Mouse (Mus musculus): ENCODE measurements around the gene Slc40a1. TPM values are rescaled to one million over a fixed set of nuclear protein-coding genes. Genes with fewer than 3 reads are reported as not detected.
A peak's percentile ranks its signal among the peaks of the same experiment; 100 is the strongest.

Gene Slc40a1
- polyA plus RNA-seq, 1 experiment from 2014 or later: 18.0 TPM

DNA sequence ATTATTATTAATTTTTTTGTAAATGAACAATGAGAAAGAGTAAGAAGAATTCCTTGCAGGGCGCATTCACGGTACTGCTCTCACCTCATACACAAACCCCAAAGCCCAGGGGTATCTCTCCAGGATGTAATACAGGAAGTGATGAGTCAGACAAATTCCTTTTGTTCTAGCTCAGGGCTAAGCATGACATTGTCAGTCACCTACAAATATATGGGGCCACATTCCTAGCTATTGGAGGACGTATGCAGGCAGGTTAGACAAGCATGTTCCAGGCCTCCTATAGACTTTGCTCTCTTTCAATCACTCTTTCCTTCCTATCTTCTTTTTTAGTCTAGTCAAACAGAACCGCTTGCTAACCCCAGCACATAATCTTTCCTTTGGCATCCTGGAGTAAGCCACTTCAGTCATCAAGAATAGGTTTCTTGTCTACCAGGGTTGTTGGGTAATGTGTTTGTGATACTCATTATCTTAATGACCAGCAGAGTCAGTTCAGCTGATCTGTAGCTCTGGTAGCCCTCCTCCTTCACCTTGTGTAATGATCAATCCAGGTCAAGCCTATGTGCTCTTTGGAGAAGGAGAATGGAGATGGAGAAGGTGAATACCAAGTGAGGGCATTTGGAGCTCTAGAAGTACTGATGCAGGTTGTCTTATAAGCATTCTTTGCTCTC is 9.1 kb downstream of the Slc40a1 start:
- Histone ChIP-seq H3K4me3 (no peak overlapping the region), H3K9me3 (replicated peaks) (no peaks in the 10 kb centered on the region), H3K9ac (no peak overlapping the region), H3K4me2 (no peak overlapping the region), H3K36me3 (no peaks in the 10 kb centered on the region), H3K4me1 (replicated peaks) (0 out of 2 replicates have a peak, but pooled peaks cover 3% of the 10 kb centered on the region), H3K27ac (no peak overlapping the region), H3K27me3 (no peaks in the 10 kb centered on the region)
- WGBS: 65% methylated on average over 4 of the region's 4 CpGs
- no peak for ATAC-seq (replicated peaks; ENCODE audit: insufficient number of reproducible peaks, insufficient read depth, low FRiP score, low read depth)

GRCm38 (mm10) chr1:45916174-45916573 is 10.1 kb downstream of the Slc40a1 start:
- Histone ChIP-seq H3K36me3 (no peaks in the 10 kb centered on the region), H3K27ac (no peak overlapping the region), H3K9ac (no peak overlapping the region), H3K4me2 (no peak overlapping the region), H3K4me3 (no peak overlapping the region), H3K27me3 (no peaks in the 10 kb centered on the region), H3K4me1 (replicated peaks) (0 out of 2 replicates have a peak, but pooled peaks cover 3% of the 10 kb centered on the region), H3K9me3 (replicated peaks) (no peaks in the 10 kb centered on the region)
- WGBS: 53% methylated on average over 3 of the region's 3 CpGs
- no peak for ATAC-seq (replicated peaks; ENCODE audit: insufficient number of reproducible peaks, insufficient read depth, low FRiP score, low read depth)

DNA sequence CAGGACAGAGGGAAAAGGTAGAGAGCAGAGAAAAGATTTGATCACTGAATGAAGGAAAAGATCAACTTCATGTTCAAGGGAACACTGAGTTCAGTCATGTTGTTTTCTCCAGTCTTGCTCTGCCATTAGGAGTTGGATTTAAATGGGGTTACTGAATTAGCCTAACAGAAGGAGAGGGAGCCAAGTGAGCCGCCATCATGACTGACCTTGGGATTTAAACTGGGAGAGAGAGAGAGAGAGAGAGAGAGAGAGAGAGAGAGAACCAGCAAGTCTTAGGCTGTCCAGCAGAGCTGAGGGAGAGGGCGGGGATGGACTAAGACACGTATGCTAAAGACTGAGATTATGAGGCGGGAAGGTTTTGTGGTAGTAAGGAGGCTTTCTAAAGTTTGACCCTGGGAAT is 12.1 kb downstream of the Slc40a1 start:
- ATAC-seq (replicated peaks; ENCODE audit: insufficient number of reproducible peaks, insufficient read depth, low FRiP score, low read depth): no peak
- no peak overlapping the region for H3K4me2 ChIP-seq
- WGBS: 92% methylated on average over 4 of the region's 4 CpGs
- H3K9me3 ChIP-seq (replicated peaks): no peaks in the 10 kb centered on the region
- no peaks in the 10 kb centered on the region for H3K27me3 ChIP-seq
- no peaks in the 10 kb centered on the region for H3K36me3 ChIP-seq
- H3K9ac ChIP-seq: no peak overlapping the region
- H3K27ac ChIP-seq: no peak overlapping the region
- 0 out of 2 replicates have a peak, but pooled peaks cover 3% of the 10 kb centered on the region for H3K4me1 ChIP-seq (replicated peaks)
- no peak overlapping the region for H3K4me3 ChIP-seq

- no peaks in the 10 kb centered on the region for H3K36me3 ChIP-seq
- no peaks in the 10 kb centered on the region for H3K9me3 ChIP-seq (replicated peaks)
- WGBS: 13% methylated on average over 5 of the region's 5 CpGs
- H3K4me3 ChIP-seq: no peak overlapping the region
- H3K4me1 ChIP-seq (replicated peaks): peaks cover 14% of the 10 kb centered on the region
- peak overlapping the region; percentile 77 for H3K27ac ChIP-seq
- no peak overlapping the region for H3K9ac ChIP-seq
- no peaks in the 10 kb centered on the region for H3K27me3 ChIP-seq
- H3K4me2 ChIP-seq: no peak overlapping the region
- ATAC-seq (replicated peaks; ENCODE audit: insufficient number of reproducible peaks, insufficient read depth, low FRiP score, low read depth): peak; percentile 80
These were observed 21.1 kb downstream of the Slc40a1 start for GRCm38 (mm10) chr1:45905107-45905821.

DNA sequence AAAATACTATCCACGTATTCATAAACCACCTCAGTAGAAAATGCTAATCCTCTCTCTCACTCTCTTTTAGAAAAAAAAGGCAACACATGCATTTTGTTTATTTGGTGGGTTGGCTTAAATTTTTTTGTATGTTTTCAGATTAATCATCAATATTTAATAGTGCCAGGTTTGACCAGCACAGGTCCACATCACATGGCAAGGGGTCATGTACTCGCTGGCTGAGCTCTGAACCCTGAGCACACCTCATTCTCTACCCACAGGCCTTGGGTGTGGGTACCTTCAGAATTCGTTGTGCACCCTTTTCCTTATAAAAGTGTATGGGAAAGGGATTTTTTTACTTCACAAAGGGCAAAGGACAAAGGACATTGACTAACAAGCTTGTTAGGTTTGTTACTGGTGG is 22.2 kb downstream of the Slc40a1 start:
- Histone ChIP-seq H3K4me1 (replicated peaks) (peaks cover 14% of the 10 kb centered on the region), H3K4me3 (no peak overlapping the region), H3K36me3 (no peaks in the 10 kb centered on the region), H3K27me3 (no peaks in the 10 kb centered on the region), H3K9me3 (replicated peaks) (no peaks in the 10 kb centered on the region), H3K4me2 (no peak overlapping the region), H3K27ac (peak overlapping the region; percentile 77), H3K9ac (no peak overlapping the region)
- WGBS: 85% methylated on average over 3 of the region's 3 CpGs
- ATAC-seq (replicated peaks; ENCODE audit: insufficient number of reproducible peaks, insufficient read depth, low FRiP score, low read depth): no peak

- no peaks in the 10 kb centered on the region for H3K36me3 ChIP-seq
- H3K9me3 ChIP-seq (replicated peaks): no peaks in the 10 kb centered on the region
- H3K27ac ChIP-seq: no peak overlapping the region
- 33% methylated on average over 1 of the region's 1 CpGs for WGBS
- H3K4me3 ChIP-seq: no peak overlapping the region
- no peak overlapping the region for H3K9ac ChIP-seq
- H3K4me2 ChIP-seq: no peak overlapping the region
- no peak for ATAC-seq (replicated peaks; ENCODE audit: insufficient number of reproducible peaks, insufficient read depth, low FRiP score, low read depth)
- H3K4me1 ChIP-seq (replicated peaks): no peaks in the 10 kb centered on the region
- H3K27me3 ChIP-seq: no peaks in the 10 kb centered on the region
These were observed 28.3 kb downstream of the Slc40a1 start for GRCm38 (mm10) chr1:45898044-45898443.

DNA sequence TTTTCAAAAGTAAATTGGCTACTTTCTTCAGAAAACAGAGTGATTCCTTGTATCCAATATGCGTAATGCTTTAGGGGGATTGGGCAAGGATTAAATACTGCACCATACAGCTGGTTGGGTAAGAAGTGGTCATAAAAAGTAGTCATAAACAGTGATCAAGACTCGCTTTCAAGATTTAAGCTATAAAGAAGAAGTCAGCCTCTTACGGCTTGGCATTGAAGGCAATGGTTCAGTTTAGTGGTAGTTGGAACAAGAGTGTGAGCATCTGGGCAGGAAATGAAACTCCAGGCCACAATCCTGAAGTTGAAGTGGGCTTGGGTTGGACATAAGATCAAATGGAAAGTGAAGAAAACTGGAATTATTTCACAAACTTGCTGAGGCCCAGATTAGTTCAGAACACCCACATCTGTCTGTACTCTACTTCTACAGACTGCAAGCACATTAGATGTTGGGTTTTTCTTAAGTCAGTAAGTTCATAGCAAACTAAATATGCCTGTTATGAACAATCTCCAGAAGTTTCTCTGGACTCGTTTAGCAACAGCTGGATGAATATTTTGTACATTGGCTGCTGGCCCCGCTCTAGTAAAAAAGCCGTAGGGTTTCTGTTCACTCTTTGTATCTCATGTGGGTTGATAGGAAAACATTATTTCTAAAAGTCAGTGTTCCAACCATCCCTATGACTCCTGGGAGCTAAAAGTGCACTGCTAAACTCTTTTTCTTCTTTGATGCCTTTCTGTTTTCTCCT is 32.0 kb downstream of the Slc40a1 start:
- WGBS: 80% methylated on average over 6 of the region's 6 CpGs
- H3K4me1 ChIP-seq (replicated peaks): no peaks in the 10 kb centered on the region
- no peak for ATAC-seq (replicated peaks; ENCODE audit: insufficient number of reproducible peaks, insufficient read depth, low FRiP score, low read depth)

GRCm38 (mm10) chr1:45891986-45892385 is 34.3 kb downstream of the Slc40a1 start:
- no peaks in the 10 kb centered on the region for H3K36me3 ChIP-seq

More for the DNA sequence above, 32.0 kb downstream of the Slc40a1 start:
- Histone ChIP-seq H3K4me2 (no peak overlapping the region), H3K27me3 (no peaks in the 10 kb centered on the region), H3K36me3 (no peaks in the 10 kb centered on the region), H3K9me3 (replicated peaks) (no peaks in the 10 kb centered on the region), H3K4me3 (no peak overlapping the region), H3K27ac (no peak overlapping the region), H3K9ac (no peak overlapping the region)

GRCm38 (mm10) chr1:45890173-45890572 is 36.1 kb downstream of the Slc40a1 start, which contains the start of gene Gm5269:
Gm5269 (minus strand) TSS chr1:45890273.
- ATAC-seq (replicated peaks; ENCODE audit: insufficient number of reproducible peaks, insufficient read depth, low FRiP score, low read depth): no peak
- no peak within 1 kb of the TSS for H3K4me3 ChIP-seq
- H3K27ac ChIP-seq: no peak within 1 kb of the TSS
- H3K9ac ChIP-seq: no peak within 1 kb of the TSS
- H3K36me3 ChIP-seq: no peaks in the 10 kb centered on the region
- no peak within 1 kb of the TSS for H3K4me2 ChIP-seq
- H3K9me3 ChIP-seq (replicated peaks): no peaks in the 10 kb centered on the region
- no peaks in the 10 kb centered on the region for H3K4me1 ChIP-seq (replicated peaks)
- no peaks in the 10 kb centered on the region for H3K27me3 ChIP-seq

More at GRCm38 (mm10) chr1:45891986-45892385, 34.3 kb downstream of the Slc40a1 start:
- Histone ChIP-seq H3K4me3 (no peak overlapping the region), H3K27me3 (no peaks in the 10 kb centered on the region), H3K9me3 (replicated peaks) (no peaks in the 10 kb centered on the region), H3K9ac (no peak overlapping the region), H3K27ac (no peak overlapping the region), H3K4me2 (no peak overlapping the region), H3K4me1 (replicated peaks) (no peaks in the 10 kb centered on the region)
- WGBS: 51% methylated on average over 2 of the region's 2 CpGs
- no peak for ATAC-seq (replicated peaks; ENCODE audit: insufficient number of reproducible peaks, insufficient read depth, low FRiP score, low read depth)

GRCm38 (mm10) chr1:45886800-45887199 is 39.5 kb downstream of the Slc40a1 start:
- Histone ChIP-seq H3K27ac (no peak overlapping the region), H3K4me1 (replicated peaks) (no peaks in the 10 kb centered on the region), H3K27me3 (no peaks in the 10 kb centered on the region), H3K36me3 (no peaks in the 10 kb centered on the region), H3K4me3 (no peak overlapping the region), H3K9ac (no peak overlapping the region), H3K9me3 (replicated peaks) (no peaks in the 10 kb centered on the region), H3K4me2 (no peak overlapping the region)
- ATAC-seq (replicated peaks; ENCODE audit: insufficient number of reproducible peaks, insufficient read depth, low FRiP score, low read depth): no peak
- 82% methylated on average over 9 of the region's 9 CpGs for WGBS

- ATAC-seq (replicated peaks; ENCODE audit: insufficient number of reproducible peaks, insufficient read depth, low FRiP score, low read depth): no peak
- H3K9ac ChIP-seq: no peak overlapping the region
- no peaks in the 10 kb centered on the region for H3K27me3 ChIP-seq
- H3K27ac ChIP-seq: no peak overlapping the region
- no peaks in the 10 kb centered on the region for H3K9me3 ChIP-seq (replicated peaks)
- H3K4me3 ChIP-seq: no peak overlapping the region
- no peak overlapping the region for H3K4me2 ChIP-seq
- no peaks in the 10 kb centered on the region for H3K4me1 ChIP-seq (replicated peaks)
- no peaks in the 10 kb centered on the region for H3K36me3 ChIP-seq
These were observed 42.9 kb downstream of the Slc40a1 start for GRCm38 (mm10) chr1:45883378-45883777.

All from heart, embryonic 15.5 days (tissue).